Mouse (Mus musculus): ENCODE results near the gene Rbm20. TPM values are rescaled to one million over a fixed set of nuclear protein-coding genes. Genes with fewer than 3 reads are reported as not detected.

The Rbm20 gene
- polyA plus RNA-seq, 1 experiment: not detected

DNA sequence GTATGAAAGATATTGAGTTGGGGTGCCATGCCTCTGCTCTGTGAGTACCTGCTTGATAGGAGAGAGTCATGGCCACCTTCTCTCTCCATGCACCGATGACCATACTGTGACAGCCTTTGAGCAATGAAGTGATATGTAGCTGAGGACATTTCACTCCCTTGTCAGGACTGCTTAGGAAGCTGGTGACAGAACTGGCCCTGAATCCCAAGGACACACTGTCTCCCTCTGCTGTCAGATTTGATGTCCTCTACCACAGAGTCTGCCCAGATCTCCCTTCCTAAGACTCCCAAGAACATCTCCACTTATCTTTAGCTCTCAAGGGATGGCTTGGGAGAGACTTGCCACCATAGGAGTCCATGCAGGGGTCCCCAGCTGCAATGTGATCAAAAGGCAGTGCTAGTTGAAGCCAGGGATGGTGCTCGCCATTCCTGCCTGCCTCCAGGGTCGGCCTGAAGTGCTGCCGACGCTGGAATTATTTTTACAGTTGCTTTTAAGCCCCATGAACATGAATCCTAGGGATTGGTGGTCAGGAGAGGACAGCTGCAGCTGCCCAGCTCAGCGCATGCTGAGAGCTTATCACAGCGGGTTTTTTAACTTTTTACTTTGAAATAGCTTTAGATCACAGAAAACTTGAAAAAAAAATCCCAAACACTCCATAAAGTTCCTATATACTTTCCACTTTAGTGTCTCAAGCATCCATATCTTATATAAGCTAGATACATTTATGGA, 35.4 kb downstream of the Rbm20 start:
- H3K4me3 ChIP-seq (ENCODE audit: insufficient read depth, low read length): no peak overlapping the region
- TF ChIP-seq CTCF (IDR thresholded peaks at IDR 0.05; ENCODE audit: low read depth, low read length) (no peak), POLR2A (IDR thresholded peaks at IDR 0.05; ENCODE audit: borderline replicate concordance, low read depth, low read length) (no peak)
- no peak overlapping the region for H3K27ac ChIP-seq (ENCODE audit: insufficient read depth, low read depth, low read length)
- no peaks in the 10 kb centered on the region for H3K4me1 ChIP-seq (ENCODE audit: control insufficient read depth, insufficient read depth, low read length)

DNA sequence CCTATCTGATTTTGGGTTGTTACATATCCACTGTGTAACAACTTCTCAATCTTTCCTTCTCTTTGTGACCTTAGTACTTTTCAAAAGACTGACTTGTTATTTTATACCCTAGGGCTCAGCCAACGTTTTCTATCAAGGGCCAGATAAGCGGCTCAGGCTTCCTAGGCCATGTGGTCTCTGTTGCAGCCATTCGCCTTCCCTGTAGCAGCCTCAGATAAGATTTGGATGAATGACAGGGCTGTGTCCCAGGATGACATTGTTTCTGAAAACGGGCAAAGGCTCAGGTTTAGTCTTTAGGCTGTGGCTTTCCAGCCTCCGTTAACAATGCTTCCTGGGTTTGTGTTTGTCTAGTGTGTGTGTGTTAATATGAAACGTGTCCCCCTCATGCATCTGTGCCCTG, 36.3 kb downstream of the Rbm20 start:
- TF ChIP-seq POLR2A (IDR thresholded peaks at IDR 0.05; ENCODE audit: borderline replicate concordance, low read depth, low read length) (no peak), CTCF (IDR thresholded peaks at IDR 0.05; ENCODE audit: low read depth, low read length) (no peak)

DNA sequence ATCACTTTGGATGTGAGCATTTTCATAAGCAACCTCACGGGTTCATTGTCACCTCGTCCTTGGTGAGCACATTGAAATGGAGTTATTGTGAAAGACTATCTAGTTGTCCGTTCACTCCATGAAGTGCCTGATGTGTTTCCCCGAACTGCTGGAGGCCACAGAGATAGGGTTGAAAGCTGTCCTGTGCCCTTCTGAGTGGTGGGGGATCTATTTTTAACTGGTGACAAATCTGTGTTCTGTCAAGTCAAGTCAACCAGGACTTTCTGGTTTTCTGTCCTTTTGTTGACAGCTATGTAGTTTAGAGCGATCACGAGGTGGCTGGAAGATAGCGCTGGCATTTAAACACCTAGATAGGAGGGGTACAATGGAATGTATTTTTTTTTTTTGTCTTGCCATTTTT, 39.4 kb downstream of the Rbm20 start:
- Histone ChIP-seq H3K4me3 (ENCODE audit: insufficient read depth, low read length) (no peak overlapping the region), H3K27ac (ENCODE audit: insufficient read depth, low read depth, low read length) (no peak overlapping the region), H3K4me1 (ENCODE audit: control insufficient read depth, insufficient read depth, low read length) (no peaks in the 10 kb centered on the region)
- TF ChIP-seq POLR2A (IDR thresholded peaks at IDR 0.05; ENCODE audit: borderline replicate concordance, low read depth, low read length): no peak
- TF ChIP-seq CTCF (IDR thresholded peaks at IDR 0.05; ENCODE audit: low read depth, low read length): no peak

More for the DNA sequence above, 36.3 kb downstream of the Rbm20 start:
- no peaks in the 10 kb centered on the region for H3K4me1 ChIP-seq (ENCODE audit: control insufficient read depth, insufficient read depth, low read length)
- no peak overlapping the region for H3K4me3 ChIP-seq (ENCODE audit: insufficient read depth, low read length)
- no peak overlapping the region for H3K27ac ChIP-seq (ENCODE audit: insufficient read depth, low read depth, low read length)

DNA sequence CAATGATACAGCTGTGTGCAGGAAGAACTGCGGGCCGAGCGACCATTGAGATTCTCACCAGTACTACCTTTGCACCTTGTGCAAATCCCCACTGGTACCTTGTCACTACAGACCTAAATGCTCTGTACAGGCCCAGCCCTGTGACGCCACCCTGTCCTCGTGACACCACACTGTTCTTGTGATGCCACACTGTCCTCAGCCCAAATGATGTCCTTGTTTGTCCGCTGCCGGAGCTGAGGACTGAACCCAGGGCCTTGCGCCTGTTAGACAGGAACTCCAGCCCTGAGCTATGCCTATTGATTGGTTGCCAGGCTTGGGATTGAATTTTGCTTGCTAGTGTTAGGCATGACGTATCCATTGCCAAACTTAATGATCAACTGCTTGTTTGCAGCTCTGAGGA, 40.3 kb downstream of the Rbm20 start:
- Histone ChIP-seq H3K4me1 (ENCODE audit: control insufficient read depth, insufficient read depth, low read length) (no peaks in the 10 kb centered on the region), H3K27ac (ENCODE audit: insufficient read depth, low read depth, low read length) (no peak overlapping the region)
- TF ChIP-seq CTCF (IDR thresholded peaks at IDR 0.05; ENCODE audit: low read depth, low read length) (no peak), POLR2A (IDR thresholded peaks at IDR 0.05; ENCODE audit: borderline replicate concordance, low read depth, low read length) (no peak)

DNA sequence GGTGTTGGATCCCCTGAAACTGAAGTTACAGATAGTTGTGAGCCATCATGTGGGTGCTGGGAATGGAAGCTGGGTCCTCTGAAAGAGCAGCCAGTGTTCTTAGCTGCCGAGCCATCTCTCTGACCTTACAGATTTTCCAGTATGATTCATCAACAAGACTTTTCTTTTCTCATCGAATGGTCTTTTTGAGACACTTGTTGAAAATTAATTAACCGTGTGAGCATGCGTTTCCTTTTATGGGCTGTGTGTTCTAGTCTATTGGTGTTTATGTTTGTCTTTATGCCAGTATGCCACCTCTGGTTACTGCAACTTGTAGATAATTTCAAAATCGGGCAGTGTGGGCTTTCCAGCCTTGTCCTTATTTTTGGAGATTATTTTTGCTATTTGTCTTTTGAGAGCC, 45.1 kb downstream of the Rbm20 start:
- Histone ChIP-seq H3K4me3 (ENCODE audit: insufficient read depth, low read length) (no peak overlapping the region), H3K4me1 (ENCODE audit: control insufficient read depth, insufficient read depth, low read length) (no peaks in the 10 kb centered on the region), H3K27ac (ENCODE audit: insufficient read depth, low read depth, low read length) (no peak overlapping the region)
- no peak for TF ChIP-seq CTCF (IDR thresholded peaks at IDR 0.05; ENCODE audit: low read depth, low read length)
- TF ChIP-seq POLR2A (IDR thresholded peaks at IDR 0.05; ENCODE audit: borderline replicate concordance, low read depth, low read length): no peak

More for the DNA sequence above, 40.3 kb downstream of the Rbm20 start:
- no peak overlapping the region for H3K4me3 ChIP-seq (ENCODE audit: insufficient read depth, low read length)

DNA sequence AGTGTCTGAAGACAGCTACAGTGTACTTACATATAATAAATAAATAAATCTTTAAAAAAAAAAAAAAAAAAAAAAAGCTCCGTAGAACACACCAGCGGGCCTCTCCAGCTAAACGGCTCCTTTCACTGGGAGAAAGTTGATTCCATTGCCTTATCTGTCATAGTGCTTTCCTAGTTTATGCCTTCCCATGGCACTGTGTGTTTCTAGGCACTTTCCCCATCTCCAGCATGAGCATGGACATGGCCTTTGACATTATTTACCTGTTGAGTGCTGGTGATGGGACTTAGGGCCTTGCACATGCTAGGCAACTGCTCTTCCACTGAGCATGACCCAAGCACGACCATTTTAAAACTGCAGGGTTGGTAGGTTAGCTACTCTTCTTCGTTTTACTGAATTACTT, 46.9 kb downstream of the Rbm20 start:
- Histone ChIP-seq H3K27ac (ENCODE audit: insufficient read depth, low read depth, low read length) (no peak overlapping the region), H3K4me3 (ENCODE audit: insufficient read depth, low read length) (no peak overlapping the region), H3K4me1 (ENCODE audit: control insufficient read depth, insufficient read depth, low read length) (no peaks in the 10 kb centered on the region)
- TF ChIP-seq POLR2A (IDR thresholded peaks at IDR 0.05; ENCODE audit: borderline replicate concordance, low read depth, low read length) (no peak), CTCF (IDR thresholded peaks at IDR 0.05; ENCODE audit: low read depth, low read length) (no peak)

DNA sequence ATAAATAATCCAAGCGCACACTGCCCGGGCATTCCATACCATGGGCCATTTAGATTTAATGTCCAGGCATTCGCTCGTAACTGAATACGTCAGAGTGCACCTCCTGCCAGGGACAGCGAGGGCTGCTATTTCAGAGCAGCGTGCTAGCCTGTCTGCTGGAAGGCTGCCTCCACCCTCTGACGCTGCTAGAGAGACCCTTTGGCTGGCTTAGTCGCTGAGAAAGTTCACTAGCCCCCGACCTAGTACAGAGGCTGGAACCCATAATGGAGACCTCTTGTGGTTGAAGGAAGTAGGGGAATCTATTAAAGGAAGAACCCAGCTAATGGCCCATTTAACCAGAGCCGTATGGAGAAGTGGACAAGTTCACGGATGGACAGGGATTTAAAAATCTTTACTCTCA, 49.2 kb downstream of the Rbm20 start:
- no peaks in the 10 kb centered on the region for H3K4me1 ChIP-seq (ENCODE audit: control insufficient read depth, insufficient read depth, low read length)
- H3K4me3 ChIP-seq (ENCODE audit: insufficient read depth, low read length): no peak overlapping the region
- TF ChIP-seq POLR2A (IDR thresholded peaks at IDR 0.05; ENCODE audit: borderline replicate concordance, low read depth, low read length) (no peak), CTCF (IDR thresholded peaks at IDR 0.05; ENCODE audit: low read depth, low read length) (no peak)
- no peak overlapping the region for H3K27ac ChIP-seq (ENCODE audit: insufficient read depth, low read depth, low read length)

DNA sequence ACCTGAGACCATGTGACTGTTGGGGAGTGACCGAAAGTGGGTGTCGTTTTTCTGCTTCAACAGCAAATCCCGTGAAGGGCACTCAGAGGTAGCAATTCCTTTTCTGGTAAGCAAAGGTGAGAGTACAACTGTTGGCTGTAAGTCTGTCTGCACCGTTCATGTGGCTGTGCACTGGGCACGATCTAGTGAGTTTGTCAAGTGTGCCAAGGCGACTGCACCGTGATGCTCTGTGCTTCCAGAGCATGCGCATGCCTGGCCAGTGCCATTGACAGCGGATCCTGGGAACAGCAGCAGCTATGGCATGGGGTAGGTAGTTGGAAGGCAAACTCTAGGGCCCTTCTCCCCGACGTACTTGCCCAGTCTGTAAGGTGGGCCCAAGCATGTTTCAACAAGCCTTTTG, 49.6 kb downstream of the Rbm20 start:
- Histone ChIP-seq H3K27ac (ENCODE audit: insufficient read depth, low read depth, low read length) (no peak overlapping the region), H3K4me1 (ENCODE audit: control insufficient read depth, insufficient read depth, low read length) (peaks cover under 1% of the 10 kb centered on the region; the same call in 1 of the 2 replicates), H3K4me3 (ENCODE audit: insufficient read depth, low read length) (no peak overlapping the region)
- TF ChIP-seq CTCF (IDR thresholded peaks at IDR 0.05; ENCODE audit: low read depth, low read length): no peak
- no peak for TF ChIP-seq POLR2A (IDR thresholded peaks at IDR 0.05; ENCODE audit: borderline replicate concordance, low read depth, low read length)

DNA sequence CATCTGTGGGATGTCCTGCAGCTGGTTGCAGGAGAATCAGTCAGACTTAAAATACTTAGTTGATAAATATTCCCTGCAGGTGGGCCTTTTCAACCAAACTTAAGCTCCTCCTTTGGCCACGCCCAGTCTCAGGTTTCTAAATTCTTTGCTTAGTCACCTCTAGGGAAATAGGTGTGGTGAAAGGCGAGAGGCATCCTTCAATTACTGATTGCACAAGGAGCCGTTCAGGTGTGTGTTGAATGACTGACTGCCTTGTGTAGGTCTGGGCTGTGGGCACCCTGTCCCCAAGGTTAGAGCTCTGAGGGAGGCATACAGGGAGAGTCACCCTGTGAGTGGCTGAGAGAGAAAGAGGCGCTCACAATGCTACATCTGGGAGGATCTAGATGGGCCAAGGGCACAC, 50.2 kb downstream of the Rbm20 start:
- TF ChIP-seq CTCF (IDR thresholded peaks at IDR 0.05; ENCODE audit: low read depth, low read length) (no peak), POLR2A (IDR thresholded peaks at IDR 0.05; ENCODE audit: borderline replicate concordance, low read depth, low read length) (no peak)
- Histone ChIP-seq H3K27ac (ENCODE audit: insufficient read depth, low read depth, low read length) (no peak overlapping the region), H3K4me3 (ENCODE audit: insufficient read depth, low read length) (no peak overlapping the region), H3K4me1 (ENCODE audit: control insufficient read depth, insufficient read depth, low read length) (peaks cover 5% of the 10 kb centered on the region)

DNA sequence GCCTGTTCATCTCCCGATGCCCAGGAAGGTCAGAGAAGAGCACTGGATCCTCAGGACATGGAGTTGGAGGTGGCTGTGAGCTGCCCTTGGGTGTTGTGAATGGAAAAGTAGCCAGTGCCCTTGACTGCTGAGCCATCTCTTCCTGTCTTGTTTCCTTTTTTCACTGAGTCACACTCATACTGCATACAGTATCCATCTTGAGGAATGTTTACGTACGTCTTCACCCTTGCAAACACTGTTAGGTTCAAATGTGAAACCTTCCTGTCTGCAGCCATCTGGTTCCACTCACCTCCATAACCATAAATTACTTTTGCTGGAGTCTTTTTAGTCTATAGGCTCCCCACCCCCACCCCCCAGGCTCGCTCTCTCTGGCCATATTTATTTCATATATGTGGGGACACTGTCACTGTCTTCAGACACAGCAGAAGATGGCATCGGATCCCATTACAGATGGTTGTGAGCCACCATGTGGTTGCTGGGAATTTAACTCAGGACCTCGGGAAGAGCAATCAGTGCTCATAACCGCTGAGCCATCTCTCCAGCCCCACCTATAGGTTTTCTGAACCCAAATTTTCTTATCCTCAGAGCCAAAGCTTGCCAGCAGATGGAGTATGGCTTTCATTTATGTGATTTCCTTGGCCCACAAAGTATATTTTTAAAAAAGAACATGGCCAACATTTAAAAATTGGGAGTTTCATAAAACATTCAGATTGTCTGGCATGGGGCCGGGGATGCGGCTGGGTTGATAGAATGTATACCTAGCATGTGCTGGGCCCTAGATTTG, 51.0 kb downstream of the Rbm20 start:
- no peak overlapping the region for H3K4me3 ChIP-seq (ENCODE audit: insufficient read depth, low read length)
- no peak overlapping the region for H3K27ac ChIP-seq (ENCODE audit: insufficient read depth, low read depth, low read length)
- TF ChIP-seq POLR2A (IDR thresholded peaks at IDR 0.05; ENCODE audit: borderline replicate concordance, low read depth, low read length) (no peak), CTCF (IDR thresholded peaks at IDR 0.05; ENCODE audit: low read depth, low read length) (no peak)
- peaks cover 5% of the 10 kb centered on the region for H3K4me1 ChIP-seq (ENCODE audit: control insufficient read depth, insufficient read depth, low read length)

Data from bone marrow macrophage, adult 2 months (primary cell).